Mouse (Mus musculus) cerebellum, postnatal 25 days (tissue): ENCODE measurements around the gene Cep290.
A peak's percentile ranks its signal among the peaks of the same experiment; 100 is the strongest.
"Not testable (repeated sequence)": the region's sequence is repeated elsewhere in the genome, so short reads cannot be mapped to it uniquely, and the experiment has no call there.

ENCODE experiments used
- DNase-seq, 2 experiments: peaks; one replicate each; pipeline ENCODE4 v3.0.0; 2021; ENCODE audit warnings: mixed read lengths in 2 of 2

The Cep290 gene

DNA sequence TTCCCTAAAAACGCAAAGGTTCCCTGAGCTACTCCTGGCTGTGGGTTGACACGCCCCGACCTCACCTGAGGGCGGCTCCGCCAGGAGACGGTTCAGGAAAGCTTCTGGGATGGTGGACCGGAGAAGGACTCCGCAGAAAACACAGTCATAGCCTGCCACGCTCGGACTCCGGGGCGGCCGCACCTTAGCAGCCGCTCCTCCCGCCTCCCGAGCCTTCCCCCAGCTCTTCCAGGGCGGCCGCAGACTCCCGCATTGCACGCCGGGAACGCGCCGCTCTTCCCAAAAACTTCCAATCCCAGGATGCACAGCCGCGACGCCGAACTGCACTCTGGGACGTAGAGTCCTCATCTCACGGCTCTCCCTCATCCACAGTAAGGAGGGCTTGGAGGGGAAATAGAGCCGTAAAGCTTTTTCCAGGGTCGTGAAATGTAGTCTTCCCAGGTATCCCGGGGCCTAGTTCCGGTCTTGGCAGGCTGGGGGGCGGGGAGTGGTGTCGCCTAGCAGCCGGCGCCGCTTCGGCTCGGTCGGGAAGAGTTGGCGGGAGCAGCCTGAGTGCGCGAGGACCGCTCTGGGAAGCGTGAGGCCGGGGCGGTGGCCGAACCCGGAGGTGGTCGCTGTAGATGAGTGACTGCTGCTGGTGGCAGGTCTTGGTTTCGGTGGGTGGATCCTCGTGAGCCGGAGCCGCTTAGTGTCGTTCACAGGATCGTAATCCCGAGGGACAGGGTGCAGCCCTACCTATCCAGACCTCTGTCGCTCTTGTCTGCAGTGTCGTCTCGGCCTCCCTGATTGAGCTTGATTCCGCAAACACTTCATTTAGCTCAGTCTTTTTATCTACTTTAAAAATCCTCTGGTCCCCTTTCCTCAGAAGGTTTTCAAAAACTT lies at the start of gene Cep290, which contains the start of gene Tmtc3:
TSS of gene Cep290 (plus strand) at position 462 of the 882 bp plus-strand sequence.
TSS of gene Tmtc3 (minus strand) at position 254 of the 882 bp plus-strand sequence.
- DNase-seq, result peak; percentile 96 to 97

DNA sequence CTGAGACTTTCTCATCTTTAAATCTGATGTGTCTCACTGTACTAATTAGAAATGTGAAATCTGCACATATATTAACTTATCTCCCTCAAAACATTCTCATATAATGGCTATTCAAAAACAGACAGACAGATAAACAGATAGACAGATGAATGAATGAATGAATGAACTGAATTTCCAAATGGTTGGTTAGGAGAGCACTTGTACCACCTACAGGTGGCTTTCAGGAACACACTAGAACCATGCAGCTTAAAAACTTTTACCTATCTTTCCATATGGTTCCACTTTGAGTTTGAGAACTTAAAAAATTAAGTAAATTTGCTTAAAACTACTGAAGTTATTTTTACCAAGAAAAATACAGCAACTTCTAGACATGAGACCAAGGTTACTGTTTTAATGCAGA lies 38.0 kb upstream of the Cep290 start:
- no peak for DNase-seq

DNA sequence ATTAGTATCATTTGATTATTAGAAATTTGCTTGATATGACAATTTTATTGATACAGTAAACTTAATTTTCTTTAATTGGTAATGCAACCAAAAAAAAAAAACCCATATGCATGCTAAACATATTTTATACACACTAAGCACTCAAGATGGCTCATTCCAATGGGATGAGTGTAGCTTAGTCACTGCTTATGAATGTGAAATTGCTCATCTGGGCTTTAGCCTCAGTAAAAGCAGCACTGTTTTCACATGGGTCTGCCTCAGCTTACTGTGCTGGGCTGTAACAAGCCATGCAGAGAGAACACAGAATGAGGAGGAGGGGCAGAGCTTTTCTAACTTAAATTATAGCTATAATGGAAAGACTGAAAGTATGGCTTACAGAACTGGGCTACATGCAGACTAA lies 26.8 kb upstream of the Cep290 start:
- no peak for DNase-seq

- DNase-seq, result no peak
These were observed 12.3 kb upstream of the Cep290 start for GRCm38 (mm10) chr10:100475040-100475439.

- no peak for DNase-seq
These were observed 7.8 kb upstream of the Cep290 start for GRCm38 (mm10) chr10:100479538-100479937.

- no peak for DNase-seq
These were observed 659 bp upstream of the Cep290 start for GRCm38 (mm10) chr10:100486701-100487096.

GRCm38 (mm10) chr10:100491916-100492315 lies 4.6 kb downstream of the Cep290 start:
- no peak for DNase-seq

- no peak for DNase-seq
These were observed 11.0 kb downstream of the Cep290 start for GRCm38 (mm10) chr10:100498309-100498708.

- DNase-seq, result no peak
These were observed 20.8 kb downstream of the Cep290 start for GRCm38 (mm10) chr10:100508170-100508569.

DNA sequence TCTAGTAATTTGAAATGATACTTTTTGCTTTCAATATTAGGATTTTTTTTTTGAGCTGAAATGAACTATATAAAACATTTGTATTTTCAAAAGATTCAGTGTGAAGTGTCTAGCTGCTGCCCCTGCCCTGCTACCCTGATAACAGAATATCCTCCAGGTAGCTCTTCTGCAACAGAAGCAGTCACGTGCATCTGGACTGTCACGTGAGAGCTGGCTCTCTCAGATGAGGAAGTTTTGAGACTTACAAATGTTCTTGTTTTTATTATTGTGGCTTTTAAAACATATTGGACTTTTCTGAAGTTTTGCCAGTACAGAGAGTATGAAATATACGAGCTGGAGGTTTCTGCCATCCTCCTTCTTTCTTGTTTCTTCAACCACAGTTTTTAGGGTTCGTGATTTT lies 34.3 kb downstream of the Cep290 start:
- no peak for DNase-seq

- no peak for DNase-seq
These were observed 35.0 kb downstream of the Cep290 start for GRCm38 (mm10) chr10:100522330-100522729.

- no peak for DNase-seq
These were observed 37.4 kb downstream of the Cep290 start for GRCm38 (mm10) chr10:100524499-100525390.

GRCm38 (mm10) chr10:100556566-100557175 lies 69.3 kb downstream of the Cep290 start:
- no peak for DNase-seq

DNA sequence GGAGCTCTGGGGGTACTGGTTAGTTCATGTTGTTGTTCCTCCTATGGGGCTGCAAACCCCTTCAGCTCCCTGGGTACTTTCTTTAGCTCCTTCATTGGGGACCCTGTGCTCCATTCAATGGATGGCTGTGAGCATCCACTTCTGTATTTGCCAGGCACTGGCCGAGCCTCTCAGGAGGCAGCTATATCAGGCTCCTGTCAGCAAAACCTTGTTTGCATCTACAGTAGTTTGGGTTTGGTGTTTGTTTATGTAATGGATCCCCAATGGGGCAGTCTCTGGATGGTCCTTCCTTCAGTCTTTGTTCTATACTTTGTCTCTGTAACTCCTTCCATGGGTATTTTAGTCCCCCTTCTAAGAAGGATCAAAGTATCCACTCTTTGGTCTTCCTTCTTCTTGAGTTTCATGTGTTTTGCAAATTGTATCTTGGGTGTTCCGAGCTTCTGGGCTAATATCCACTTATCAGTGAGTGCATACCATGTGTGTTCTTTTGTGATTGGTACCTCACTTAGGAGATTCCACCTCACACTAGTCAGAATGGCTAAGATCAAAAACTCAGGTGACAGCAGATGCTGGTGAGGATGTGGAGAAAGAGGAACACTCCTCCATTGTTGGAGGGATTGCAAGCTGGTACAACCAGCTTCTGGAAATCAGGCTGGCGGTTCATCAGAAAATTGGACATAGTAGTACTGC lies 73.0 kb downstream of the Cep290 start:
- not testable (repeated sequence) for DNase-seq

DNA sequence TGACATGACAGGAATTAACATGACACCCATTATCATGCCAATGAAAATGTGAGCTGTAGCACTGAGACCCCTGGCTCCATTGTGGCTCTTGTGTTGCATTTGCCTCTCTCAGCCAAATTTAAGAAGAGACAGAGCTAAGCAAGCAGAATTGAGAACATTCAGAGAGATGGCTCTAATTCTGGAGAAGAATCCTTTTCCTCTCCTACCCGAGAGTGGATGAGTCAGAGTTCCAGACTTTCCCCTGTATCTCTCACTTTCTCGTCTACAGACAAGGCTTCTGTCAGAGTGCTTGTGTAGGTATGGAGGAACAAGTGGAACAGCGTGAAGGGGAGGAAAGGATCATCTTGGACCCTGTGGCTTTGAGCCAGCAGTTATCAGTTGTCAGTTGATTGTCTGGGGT lies 76.8 kb downstream of the Cep290 start:
- DNase-seq, result no peak

GRCm38 (mm10) chr10:100571707-100572106 lies 84.3 kb downstream of the Cep290 start:
- DNase-seq, result no peak

DNA sequence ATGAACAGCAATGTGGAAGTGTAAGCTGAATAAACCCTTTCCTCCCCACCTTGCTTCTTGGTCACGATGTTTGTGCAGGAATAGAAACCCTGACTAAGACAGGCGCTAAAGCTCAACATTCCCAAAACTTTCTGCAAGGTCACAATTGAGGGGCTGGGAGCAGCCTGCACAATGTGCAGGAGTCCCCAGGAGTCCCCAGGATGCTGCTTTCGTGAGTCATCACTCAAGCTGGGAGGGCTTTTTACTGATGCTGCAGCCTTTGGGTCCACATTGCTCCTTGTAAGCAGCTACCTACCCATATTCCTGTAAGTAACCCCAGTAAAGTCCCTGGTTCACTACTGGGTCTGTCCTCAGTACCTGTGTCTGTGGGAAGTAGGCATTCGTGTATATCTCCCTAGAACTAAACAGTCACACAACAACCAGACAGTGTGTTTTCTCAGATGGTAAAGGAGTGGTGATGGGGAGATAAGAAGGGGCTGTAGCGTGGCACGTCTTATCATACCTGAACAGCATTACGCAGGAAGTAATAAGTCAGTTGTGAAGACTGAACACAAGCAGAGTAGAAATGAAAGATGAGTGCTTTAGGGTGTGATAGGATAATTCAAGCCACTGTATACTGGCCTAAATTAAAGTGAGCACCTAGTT lies 87.3 kb downstream of the Cep290 start:
- no peak for DNase-seq

DNA sequence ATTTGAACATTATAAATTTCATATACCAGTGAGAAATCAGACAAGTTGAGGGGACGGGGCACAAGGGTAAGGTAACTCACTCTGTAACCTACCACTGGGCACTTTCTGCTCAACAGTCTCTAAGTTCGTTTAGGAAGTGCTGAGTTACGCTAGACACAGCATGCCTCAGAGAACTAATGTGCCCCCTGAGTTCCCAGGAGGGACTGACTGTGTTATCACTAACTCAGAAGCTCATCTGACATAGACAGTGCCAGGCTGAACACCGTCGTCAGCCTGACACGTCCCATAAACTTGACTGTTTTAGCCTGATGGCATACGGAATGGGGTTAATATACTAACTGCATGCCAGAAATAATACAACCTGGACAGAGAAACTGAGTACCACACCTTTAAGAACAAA lies 87.9 kb downstream of the Cep290 start:
- no peak for DNase-seq

DNA sequence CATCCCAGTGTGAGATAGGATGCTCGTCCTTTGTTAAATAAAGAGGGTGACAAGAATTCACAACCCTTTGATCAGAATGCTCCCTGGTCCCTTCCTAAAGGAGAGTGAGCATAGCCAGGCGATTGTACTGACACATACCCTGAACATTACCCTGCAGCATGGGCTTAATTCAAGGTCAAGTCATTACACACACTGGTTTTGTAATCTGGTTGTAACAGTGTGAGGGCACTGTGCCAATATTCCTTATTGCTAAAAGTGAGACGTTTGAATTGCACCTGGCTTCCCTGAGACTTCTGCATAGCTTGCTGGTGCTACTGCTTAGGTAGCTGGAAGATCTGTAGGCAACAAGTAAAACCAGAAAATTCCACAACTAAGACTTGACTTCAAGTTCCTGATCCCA lies 96.8 kb downstream of the Cep290 start:
- DNase-seq, result no peak

DNA sequence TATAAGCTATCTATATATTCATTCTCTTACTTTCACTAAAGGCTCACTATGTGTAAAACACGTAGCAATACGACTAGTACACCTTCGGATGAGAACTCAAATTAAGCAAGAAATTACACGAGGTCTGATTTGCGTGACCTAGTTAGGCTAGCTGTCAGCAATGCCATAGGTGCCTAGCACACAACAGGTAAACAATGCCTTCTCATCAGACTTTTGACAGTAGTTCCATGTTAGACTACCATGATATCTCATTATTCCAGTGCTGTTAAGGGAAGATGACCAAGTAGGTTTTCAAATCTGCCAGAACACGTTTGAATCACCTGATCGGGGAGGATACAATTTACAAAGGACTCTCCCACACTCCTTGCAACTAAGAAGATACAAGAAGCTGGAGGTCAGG lies 101.2 kb downstream of the Cep290 start:
- no peak for DNase-seq

GRCm38 (mm10) chr10:100588932-100589388 lies 101.6 kb downstream of the Cep290 start:
- DNase-seq, result peak; percentile 93 to 97

DNA sequence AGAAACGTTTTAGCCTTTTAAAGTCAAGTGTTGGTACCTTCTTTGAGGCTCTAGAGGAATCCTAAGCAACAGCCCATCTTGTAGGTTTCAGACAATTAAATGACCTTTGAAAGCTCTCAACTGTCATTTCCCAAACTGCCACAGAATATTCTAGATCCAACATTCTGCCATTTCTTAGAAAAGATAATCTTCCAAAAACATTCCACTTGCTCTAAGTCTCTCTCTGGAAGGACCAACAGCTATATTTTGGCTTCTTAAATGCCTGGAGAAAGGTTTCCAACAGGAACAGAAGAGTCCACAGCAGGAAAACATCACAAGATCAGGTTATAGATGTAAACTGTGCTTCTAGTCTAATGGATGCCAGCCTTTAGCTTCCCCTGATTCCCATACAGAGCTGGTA lies 103.0 kb downstream of the Cep290 start, which contains the start of the genes 4930430F08Rik and 1700017N19Rik:
TSS of gene 4930430F08Rik (minus strand) at position 101 of the 400 bp plus-strand sequence.
TSS of gene 1700017N19Rik (plus strand) at position 162 of the 400 bp plus-strand sequence.
- no peak for DNase-seq
